Mouse (Mus musculus): ENCODE measurements at regions not wholly inside any gene's neighbourhood (a gene's known extent, or its start where the extent isn't known, plus 50 kb on each side); places are given as distances from the start of the nearest gene placed in this dataset.
A peak's percentile ranks its signal among the peaks of the same experiment; 100 is the strongest.
"Not testable (repeated sequence)": the region's sequence is repeated elsewhere in the genome, so short reads cannot be mapped to it uniquely, and the experiment has no call there.

- Histone ChIP-seq H3K9ac (no peak overlapping the region), H3K4me1 (no peaks in the 10 kb centered on the region), H3K9me3 (replicated peaks) (no peaks in the 10 kb centered on the region), H3K27ac (no peak overlapping the region), H3K4me3 (no peak overlapping the region), H3K4me2 (no peak overlapping the region), H3K36me3 (no peaks in the 10 kb centered on the region), H3K27me3 (replicated peaks) (no peaks in the 10 kb centered on the region)
- WGBS (ENCODE audit: insufficient replicate concordance), result 60% methylated on average over 7 of the region's 7 CpGs
- no peak for ATAC-seq
Measured at GRCm38 (mm10) chr4:105844675-105845466, 55.2 kb downstream of the Gm12728 start.

- not testable (repeated sequence) for H3K36me3 ChIP-seq; H3K4me3 ChIP-seq; H3K27ac ChIP-seq; H3K9me3 ChIP-seq (replicated peaks); H3K27me3 ChIP-seq (replicated peaks); H3K9ac ChIP-seq; H3K4me2 ChIP-seq; H3K4me1 ChIP-seq
- ATAC-seq, result 0 out of 2 replicates have a peak, but pooled peaks have one; percentile 32
- WGBS (ENCODE audit: insufficient replicate concordance), result 78% methylated on average over 3 of the region's 3 CpGs
Measured at GRCm38 (mm10) chr4:105845998-105846989, 56.6 kb downstream of the Gm12728 start.

GRCm38 (mm10) chr4:105853086-105853485, 63.4 kb downstream of the Gm12728 start:
- H3K27me3 ChIP-seq (replicated peaks), result no peaks in the 10 kb centered on the region
- no peaks in the 10 kb centered on the region for H3K9me3 ChIP-seq (replicated peaks)
- no peak overlapping the region for H3K4me2 ChIP-seq
- no peak overlapping the region for H3K9ac ChIP-seq
- no peak for ATAC-seq
- WGBS (ENCODE audit: insufficient replicate concordance), result 82% methylated on average over 6 of the region's 6 CpGs
- H3K36me3 ChIP-seq, result no peaks in the 10 kb centered on the region
- H3K4me1 ChIP-seq, result no peaks in the 10 kb centered on the region
- H3K4me3 ChIP-seq, result no peak overlapping the region
- H3K27ac ChIP-seq, result no peak overlapping the region

- no peak overlapping the region for H3K4me3 ChIP-seq
- no peak overlapping the region for H3K27ac ChIP-seq
- no peaks in the 10 kb centered on the region for H3K36me3 ChIP-seq
- WGBS (ENCODE audit: insufficient replicate concordance), result 64% methylated on average over 15 of the region's 15 CpGs
- no peaks in the 10 kb centered on the region for H3K9me3 ChIP-seq (replicated peaks)
- ATAC-seq, result no peak
- no peak overlapping the region for H3K9ac ChIP-seq
- no peak overlapping the region for H3K4me2 ChIP-seq
- no peaks in the 10 kb centered on the region for H3K4me1 ChIP-seq
- no peaks in the 10 kb centered on the region for H3K27me3 ChIP-seq (replicated peaks)
Measured at GRCm38 (mm10) chr4:105859052-105859864, 69.6 kb downstream of the Gm12728 start.

GRCm38 (mm10) chr4:105860930-105861653, 71.4 kb downstream of the Gm12728 start:
- Histone ChIP-seq H3K27me3 (replicated peaks) (no peaks in the 10 kb centered on the region), H3K36me3 (no peaks in the 10 kb centered on the region), H3K9ac (no peak overlapping the region), H3K4me3 (no peak overlapping the region), H3K27ac (no peak overlapping the region), H3K4me2 (no peak overlapping the region), H3K4me1 (no peaks in the 10 kb centered on the region), H3K9me3 (replicated peaks) (no peaks in the 10 kb centered on the region)
- ATAC-seq, result no peak
- 68% methylated on average over 11 of the region's 11 CpGs for WGBS (ENCODE audit: insufficient replicate concordance)

GRCm38 (mm10) chr4:105861654-105862037, 72.0 kb downstream of the Gm12728 start:
- H3K27ac ChIP-seq, result no peak overlapping the region
- H3K4me1 ChIP-seq, result no peaks in the 10 kb centered on the region
- no peak overlapping the region for H3K9ac ChIP-seq
- no peak overlapping the region for H3K4me3 ChIP-seq
- no peaks in the 10 kb centered on the region for H3K27me3 ChIP-seq (replicated peaks)
- H3K9me3 ChIP-seq (replicated peaks), result no peaks in the 10 kb centered on the region
- H3K36me3 ChIP-seq, result no peaks in the 10 kb centered on the region
- H3K4me2 ChIP-seq, result no peak overlapping the region
- no peak for ATAC-seq

GRCm38 (mm10) chr4:105870512-105870911, 80.8 kb downstream of the Gm12728 start:
- Histone ChIP-seq H3K36me3 (no peaks in the 10 kb centered on the region), H3K9ac (no peak overlapping the region), H3K4me2 (no peak overlapping the region), H3K27ac (no peak overlapping the region), H3K9me3 (replicated peaks) (no peaks in the 10 kb centered on the region), H3K27me3 (replicated peaks) (no peaks in the 10 kb centered on the region), H3K4me3 (no peak overlapping the region), H3K4me1 (no peaks in the 10 kb centered on the region)
- ATAC-seq, result no peak
- WGBS (ENCODE audit: insufficient replicate concordance), result 56% methylated on average over 3 of the region's 3 CpGs

- ATAC-seq, result no peak
- Histone ChIP-seq H3K36me3 (no peaks in the 10 kb centered on the region), H3K27me3 (replicated peaks) (no peaks in the 10 kb centered on the region), H3K4me1 (no peaks in the 10 kb centered on the region), H3K9me3 (replicated peaks) (no peaks in the 10 kb centered on the region), H3K9ac (no peak overlapping the region), H3K27ac (no peak overlapping the region), H3K4me3 (no peak overlapping the region), H3K4me2 (no peak overlapping the region)
- WGBS (ENCODE audit: insufficient replicate concordance), result 52% methylated on average over 5 of the region's 5 CpGs
Measured at GRCm38 (mm10) chr4:105877246-105877645, 87.6 kb downstream of the Gm12728 start.

GRCm38 (mm10) chr4:105879891-105880290, 90.2 kb downstream of the Gm12728 start:
- H3K36me3 ChIP-seq, result no peaks in the 10 kb centered on the region
- no peaks in the 10 kb centered on the region for H3K9me3 ChIP-seq (replicated peaks)
- no peak overlapping the region for H3K4me2 ChIP-seq
- no peaks in the 10 kb centered on the region for H3K4me1 ChIP-seq
- no peak overlapping the region for H3K27ac ChIP-seq
- H3K27me3 ChIP-seq (replicated peaks), result no peaks in the 10 kb centered on the region
- H3K4me3 ChIP-seq, result no peak overlapping the region
- H3K9ac ChIP-seq, result no peak overlapping the region
- no peak for ATAC-seq
- WGBS (ENCODE audit: insufficient replicate concordance), result 51% methylated on average over 3 of the region's 3 CpGs

- Histone ChIP-seq H3K9me3 (replicated peaks) (no peaks in the 10 kb centered on the region), H3K27me3 (replicated peaks) (no peaks in the 10 kb centered on the region), H3K4me2 (no peak overlapping the region), H3K4me3 (no peak overlapping the region), H3K27ac (no peak overlapping the region), H3K36me3 (no peaks in the 10 kb centered on the region), H3K9ac (no peak overlapping the region), H3K4me1 (no peaks in the 10 kb centered on the region)
- no peak for ATAC-seq
- 39% methylated on average over 3 of the region's 3 CpGs for WGBS (ENCODE audit: insufficient replicate concordance)
Measured at GRCm38 (mm10) chr4:105884791-105885190, 95.1 kb downstream of the Gm12728 start.

GRCm38 (mm10) chr4:105891438-105891837, 101.8 kb downstream of the Gm12728 start:
- ATAC-seq, result no peak
- no peak overlapping the region for H3K4me2 ChIP-seq
- no peaks in the 10 kb centered on the region for H3K36me3 ChIP-seq
- H3K27ac ChIP-seq, result no peak overlapping the region
- H3K9ac ChIP-seq, result no peak overlapping the region
- H3K4me3 ChIP-seq, result no peak overlapping the region
- 56% methylated on average over 4 of the region's 4 CpGs for WGBS (ENCODE audit: insufficient replicate concordance)
- H3K9me3 ChIP-seq (replicated peaks), result no peaks in the 10 kb centered on the region
- H3K4me1 ChIP-seq, result no peaks in the 10 kb centered on the region
- no peaks in the 10 kb centered on the region for H3K27me3 ChIP-seq (replicated peaks)
